Mouse (Mus musculus): ENCODE results near the gene Hs2st1. TPM values are rescaled to one million over a fixed set of nuclear protein-coding genes. Genes with fewer than 3 reads are reported as not detected.

The Hs2st1 gene
- total and polyA plus RNA-seq, 3 experiments: 13.6 to 16.1 TPM; not detected in 1

- peaks cover 2 to 20% of the 10 kb centered on the region in 2 experiments; a peak in 3 of 4 replicates for H3K36me3 ChIP-seq (ENCODE audit: control insufficient read depth in 1 of 2, insufficient read depth in 2 of 2, low read length in 2 of 2)
- H3K27ac ChIP-seq (ENCODE audit: control insufficient read depth, low read depth, low read length): no peak overlapping the region
- no peaks in the 10 kb centered on the region for H3K27me3 ChIP-seq (ENCODE audit: control insufficient read depth in 1 of 2, insufficient read depth in 2 of 2, low read length in 2 of 2)
- no peaks in the 10 kb centered on the region; the same call in 1 of the 2 replicates for H3K79me2 ChIP-seq (ENCODE audit: control insufficient read depth, insufficient read depth, low read length, poor library complexity)
- no peak overlapping the region for H3K4me3 ChIP-seq (ENCODE audit: control insufficient read depth in 1 of 2, insufficient read depth in 1 of 2, low read depth in 2 of 2, low read length in 2 of 2)
- TF ChIP-seq KAT2A (conservative IDR thresholded peaks at IDR 0.05; ENCODE audit: low read depth, low read length) (no peak), CHD2 (IDR thresholded peaks at IDR 0.05; ENCODE audit: low read length) (no peak), MYC (IDR thresholded peaks at IDR 0.05; ENCODE audit: low read depth, low read length) (no peak), E2F4 (IDR thresholded peaks at IDR 0.05; ENCODE audit: borderline replicate concordance, low read depth, low read length) (no peak), CHD1 (IDR thresholded peaks at IDR 0.05; ENCODE audit: low read depth, low read length) (no peak), ZNF384 (IDR thresholded peaks at IDR 0.05; ENCODE audit: low read depth, low read length) (no peak), POLR2A (IDR thresholded peaks at IDR 0.05; ENCODE audit: control insufficient read depth in 1 of 2, insufficient read depth in 1 of 2, low read depth in 1 of 2, low read length in 2 of 2, poor library complexity in 1 of 2) (no peak), MYB (IDR thresholded peaks at IDR 0.05; ENCODE audit: low read depth, low read length) (no peak), NELFE (IDR thresholded peaks at IDR 0.05; ENCODE audit: low read depth, low read length) (no peak), RAD21 (IDR thresholded peaks at IDR 0.05; ENCODE audit: low read depth, low read length) (no peak), MAFK (IDR thresholded peaks at IDR 0.05; ENCODE audit: borderline replicate concordance, low read depth, low read length) (no peak), MAX (IDR thresholded peaks at IDR 0.05; ENCODE audit: low read length) (no peak), HCFC1 (IDR thresholded peaks at IDR 0.05; ENCODE audit: low read depth, low read length) (no peak), MXI1 (IDR thresholded peaks at IDR 0.05; ENCODE audit: low read depth, low read length) (no peak), GATA1 (IDR thresholded peaks at IDR 0.05; ENCODE audit: low read depth, low read length) (no peak), TCF12 (IDR thresholded peaks at IDR 0.05; ENCODE audit: low read depth, low read length) (no peak)
- H3K9me3 ChIP-seq (replicated peaks; ENCODE audit: insufficient read depth, low read length): no peaks in the 10 kb centered on the region
- no peak overlapping the region for H3K9ac ChIP-seq (ENCODE audit: control insufficient read depth, low read depth, low read length, poor library complexity, severe bottlenecking)
- no peak for DNase-seq (ENCODE audit: low read depth, low spot score)
- H3K4me1 ChIP-seq (ENCODE audit: control insufficient read depth in 1 of 2, insufficient read depth in 2 of 2, low read length in 2 of 2): no peaks in the 10 kb centered on the region
Measured at GRCm38 (mm10) chr3:144589189-144589890, 19.4 kb upstream of the Hs2st1 start.

GRCm38 (mm10) chr3:144586731-144587130 lies 16.8 kb upstream of the Hs2st1 start:
- TF ChIP-seq USF2 (IDR thresholded peaks at IDR 0.05; ENCODE audit: borderline replicate concordance in 1 of 2, insufficient read depth in 1 of 2, low read depth in 1 of 2, low read length in 2 of 2) (no peak), TCF12 (IDR thresholded peaks at IDR 0.05; ENCODE audit: low read depth, low read length) (no peak), CTCF (IDR thresholded peaks at IDR 0.05 in 2 of 3, conservative IDR thresholded peaks at IDR 0.05 in 1 of 3; ENCODE audit: control insufficient read depth in 1 of 3, insufficient read depth in 1 of 3, low read depth in 2 of 3, low read length in 3 of 3, poor library complexity in 1 of 3, severe bottlenecking in 1 of 3) (no peak), EP300 (IDR thresholded peaks at IDR 0.05; ENCODE audit: low read depth in 1 of 2, low read length in 2 of 2) (no peak), MXI1 (IDR thresholded peaks at IDR 0.05; ENCODE audit: low read depth, low read length) (no peak), POLR2A (IDR thresholded peaks at IDR 0.05; ENCODE audit: control insufficient read depth in 1 of 2, insufficient read depth in 1 of 2, low read depth in 1 of 2, low read length in 2 of 2, poor library complexity in 1 of 2) (no peak)
- H3K27me3 ChIP-seq (ENCODE audit: control insufficient read depth in 1 of 2, insufficient read depth in 2 of 2, low read length in 2 of 2): no peaks in the 10 kb centered on the region
- H3K4me3 ChIP-seq (ENCODE audit: control insufficient read depth in 1 of 2, insufficient read depth in 1 of 2, low read depth in 2 of 2, low read length in 2 of 2): no peak overlapping the region
- DNase-seq (ENCODE audit: low read depth, low spot score): no peak
- H3K79me2 ChIP-seq (ENCODE audit: control insufficient read depth, insufficient read depth, low read length, poor library complexity): peaks cover 2% of the 10 kb centered on the region; the same call in 1 of the 2 replicates
- H3K9ac ChIP-seq (ENCODE audit: control insufficient read depth, low read depth, low read length, poor library complexity, severe bottlenecking): no peak overlapping the region
- peaks cover 1 to 3% of the 10 kb centered on the region in 2 experiments for H3K4me1 ChIP-seq (ENCODE audit: control insufficient read depth in 1 of 2, insufficient read depth in 2 of 2, low read length in 2 of 2)
- peaks cover 7 to 33% of the 10 kb centered on the region in 2 experiments for H3K36me3 ChIP-seq (ENCODE audit: control insufficient read depth in 1 of 2, insufficient read depth in 2 of 2, low read length in 2 of 2)
- no peaks in the 10 kb centered on the region for H3K9me3 ChIP-seq (replicated peaks; ENCODE audit: insufficient read depth, low read length)
- H3K27ac ChIP-seq (ENCODE audit: control insufficient read depth, low read depth, low read length): no peak overlapping the region

All from MEL (cell line).